Mouse (Mus musculus): ENCODE results near the gene Akr1cl.

GRCm38 (mm10) chr1:65004526-65004925 lies 28.0 kb downstream of the Akr1cl start:
- TF ChIP-seq CTCF (IDR thresholded peaks at IDR 0.05; ENCODE audit: low read depth) (no peak), EP300 (IDR thresholded peaks at IDR 0.05; ENCODE audit: low read depth) (no peak)
